Mouse (Mus musculus) activated CD4-positive, CD25-positive, alpha-beta regulatory T cell, adult 4 months (primary cell): ENCODE results near the gene Mtmr14. TPM values are rescaled to one million over a fixed set of nuclear protein-coding genes. Genes with fewer than 3 reads are reported as not detected.

Experiments
- ATAC-seq: one replicate; pipeline ENCODE4 v1.8.0; 2017
- polyA plus RNA-seq, 2 experiments: library from polyadenylated mRNA; unstranded; fragments of 100-300 nt; shearing (Covaris generic); gene quantifications; one replicate each; pipeline ENCODE4 v1.2.1; 2017

The Mtmr14 gene
- polyA plus RNA-seq, result 10 to 100 TPM; 15.1 to 16.7 TPM

DNA sequence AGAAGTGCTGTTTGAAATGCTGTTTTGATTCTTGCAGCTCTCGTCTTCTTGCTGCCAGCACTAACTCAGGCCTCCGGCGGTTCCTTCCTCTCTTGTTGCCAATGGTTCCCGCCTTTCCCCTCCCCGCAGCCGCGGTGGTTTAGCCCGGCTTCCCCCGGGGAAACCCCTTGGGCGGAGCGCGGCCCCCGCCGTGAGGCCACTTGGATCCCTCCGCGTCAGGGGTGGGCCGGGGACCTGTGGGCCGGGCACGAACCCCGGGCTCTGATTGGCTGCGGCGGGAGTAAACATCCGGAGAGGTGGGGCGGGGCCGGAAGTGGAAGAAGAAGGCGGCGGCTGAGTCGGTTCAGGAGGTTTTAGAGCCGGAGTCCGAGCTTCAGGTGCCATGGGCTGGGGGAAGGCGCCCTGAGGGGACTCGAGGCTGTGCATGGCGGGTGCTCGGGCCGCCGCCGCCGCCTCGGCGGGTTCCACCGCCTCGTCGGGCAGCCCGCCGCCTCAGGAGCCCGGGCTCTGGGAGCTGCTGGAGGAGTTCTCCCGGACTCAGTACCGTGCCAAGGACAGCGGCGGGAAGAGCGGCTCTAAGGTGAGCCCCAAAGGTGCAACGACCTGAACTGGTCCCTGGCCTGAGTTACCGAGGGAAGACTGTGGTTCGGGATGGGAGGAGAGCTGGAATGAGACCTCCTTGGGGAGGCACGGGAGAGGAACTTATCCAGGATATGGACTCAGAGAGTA is at the start of gene Mtmr14:
Mtmr14 (plus strand) TSS at position 302 of the 729 bp plus-strand sequence.
- peak; percentile 97 for ATAC-seq

DNA sequence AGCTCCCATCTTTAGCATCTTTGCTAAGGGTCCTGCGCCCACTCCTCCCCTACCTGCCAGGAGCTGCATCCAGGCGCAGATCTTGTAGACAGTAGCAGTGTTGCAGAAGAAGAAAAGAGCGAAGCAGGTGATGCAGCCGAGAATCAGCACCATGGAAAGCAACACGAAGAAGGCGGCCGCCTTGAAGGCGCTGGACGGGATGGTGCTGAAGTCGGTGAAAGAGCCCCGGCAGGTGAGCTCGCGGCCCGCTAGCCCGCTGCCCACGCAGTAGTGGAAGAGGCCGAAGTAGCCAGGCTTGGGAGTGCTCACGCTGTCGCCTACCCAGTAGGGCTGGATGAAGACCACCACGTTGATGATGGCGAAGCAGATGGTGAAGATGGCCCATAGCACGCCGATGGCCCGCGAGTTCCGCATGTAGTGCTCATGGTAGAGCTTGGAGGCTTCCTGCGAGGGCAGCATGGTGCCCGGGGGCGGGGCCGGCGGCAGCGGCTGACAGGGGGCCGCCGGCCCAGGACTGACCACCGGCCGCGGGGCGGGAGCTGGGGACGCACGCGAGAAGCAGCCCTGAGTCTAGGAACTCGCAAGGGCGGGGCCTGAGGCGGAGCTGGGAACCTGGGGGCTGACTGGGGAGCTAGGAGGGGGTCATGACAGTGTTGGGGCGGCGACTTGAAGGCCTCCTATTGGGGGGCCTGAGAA is 43.7 kb upstream of the Mtmr14 start:
- ATAC-seq, result no peak

DNA sequence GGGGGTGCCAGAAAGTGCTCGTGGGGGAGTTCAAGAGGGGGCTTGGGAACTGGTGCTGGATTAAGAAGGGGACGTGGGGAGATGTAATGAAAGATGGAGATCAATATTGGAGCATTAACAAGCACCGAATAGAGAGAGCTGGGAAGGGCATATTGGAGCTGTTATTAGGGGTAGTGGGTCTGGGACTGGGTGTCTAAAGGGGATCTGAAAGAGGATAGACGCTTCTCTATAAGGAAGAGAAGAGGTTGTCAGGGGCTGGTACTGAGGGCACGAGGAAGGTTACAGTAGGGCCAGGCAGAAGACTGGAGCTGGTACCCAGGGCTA is 43.2 kb upstream of the Mtmr14 start:
- no peak for ATAC-seq

DNA sequence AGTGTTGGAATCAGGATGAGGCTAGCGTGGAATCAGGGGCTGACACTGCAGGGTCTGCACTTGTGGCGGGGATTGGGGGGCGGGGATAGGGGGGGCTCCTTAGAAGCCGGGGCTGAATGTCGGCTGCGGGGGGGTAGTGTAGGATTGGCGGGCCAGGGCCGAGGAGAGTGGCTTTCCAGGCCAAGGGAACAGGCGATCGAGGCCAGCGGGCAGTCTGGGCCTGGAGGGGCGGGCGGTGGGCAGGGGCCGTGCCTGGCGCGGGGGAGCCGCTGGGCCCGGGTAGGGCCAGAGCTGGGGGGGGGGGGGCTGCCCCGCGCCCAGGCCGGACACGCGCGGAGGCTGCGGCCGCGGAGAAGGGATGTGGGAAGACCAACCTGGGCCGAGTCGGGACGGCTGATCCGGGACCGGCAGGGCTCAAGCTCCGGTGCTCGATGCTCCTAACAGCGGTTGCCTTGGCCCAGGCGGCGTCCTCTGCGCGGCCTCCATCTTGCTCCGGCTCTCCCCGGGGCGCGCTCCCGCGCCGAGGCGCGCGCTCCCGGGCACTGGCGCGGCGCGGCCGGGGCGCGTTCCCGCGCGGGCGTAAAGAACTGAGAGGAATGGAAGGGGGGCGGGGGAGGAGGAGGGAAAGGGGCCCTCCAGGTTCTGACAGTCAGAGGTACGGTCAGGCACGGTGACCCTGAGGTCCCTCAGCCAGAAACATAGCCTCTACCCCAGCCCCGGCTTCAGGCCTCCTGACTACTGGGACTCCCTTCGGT is 42.6 kb upstream of the Mtmr14 start, which contains the start of gene Lhfpl4:
Lhfpl4 (minus strand) TSS at position 544 of the 755 bp plus-strand sequence.
- ATAC-seq, result no peak

- no peak for ATAC-seq
These were observed 42.0 kb upstream of the Mtmr14 start for GRCm38 (mm10) chr6:113195596-113195992.

- ATAC-seq, result no peak
These were observed 21.4 kb upstream of the Mtmr14 start for GRCm38 (mm10) chr6:113216280-113216679.

DNA sequence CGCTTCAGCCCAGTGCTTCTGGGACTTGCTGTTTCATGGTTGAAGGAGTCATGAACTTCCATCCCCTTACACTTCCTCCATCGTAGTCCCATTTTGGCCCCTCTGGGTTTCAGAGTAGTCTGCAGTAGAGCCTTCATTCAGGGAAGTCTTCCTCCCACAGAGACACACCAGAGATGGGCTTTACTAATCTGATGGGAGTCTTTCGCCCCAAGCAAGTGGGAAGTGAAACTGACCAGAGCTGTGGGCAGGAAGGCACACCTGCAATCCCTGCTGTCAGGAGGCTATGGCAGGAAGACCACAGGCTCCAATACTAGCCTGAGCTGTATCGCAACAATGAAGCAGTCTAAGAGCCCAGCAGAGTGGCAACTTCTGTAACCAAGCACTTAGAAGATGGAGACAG is 11.8 kb upstream of the Mtmr14 start:
- ATAC-seq, result no peak

DNA sequence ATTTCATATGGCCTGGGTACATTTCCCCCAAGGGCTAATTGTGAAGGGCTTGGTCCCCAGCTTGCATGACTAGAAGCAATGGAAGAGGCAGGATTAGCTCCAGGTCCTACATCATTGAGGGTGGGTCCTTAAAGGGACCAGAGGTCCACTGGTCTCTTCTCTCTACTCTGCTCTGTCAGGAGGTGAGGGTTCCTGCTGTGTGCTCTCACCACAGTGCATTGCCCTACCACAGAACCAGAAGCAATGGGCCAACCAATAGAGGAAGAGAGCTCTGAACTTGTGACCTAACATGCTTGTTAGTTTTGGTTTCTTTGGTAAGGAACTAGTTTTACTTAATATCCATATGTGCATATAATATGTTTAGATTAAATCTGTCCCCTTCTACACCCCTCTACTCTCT is 10.9 kb upstream of the Mtmr14 start:
- no peak for ATAC-seq

DNA sequence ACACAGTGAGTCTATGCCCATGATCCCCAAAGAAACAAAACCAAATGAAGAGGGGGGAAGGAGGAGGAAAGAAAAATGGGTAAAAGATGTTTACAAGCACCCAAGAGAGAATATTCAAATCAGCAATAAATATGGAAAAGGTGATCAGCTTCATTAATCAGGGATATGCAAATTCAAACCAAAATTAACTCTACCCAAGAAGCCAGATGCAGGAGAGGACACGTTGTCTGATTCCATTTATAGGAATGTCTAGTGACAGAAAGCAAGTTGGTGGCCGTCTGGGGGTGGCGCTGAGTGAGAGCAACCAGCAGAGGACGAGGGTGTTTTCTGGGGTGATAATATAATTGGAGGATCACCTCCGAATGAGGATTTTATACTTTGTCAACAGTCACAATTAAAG is 2.5 kb upstream of the Mtmr14 start:
- ATAC-seq, result no peak

- peak; percentile 15 for ATAC-seq
These were observed 799 bp downstream of the Mtmr14 start for GRCm38 (mm10) chr6:113238442-113238841.

GRCm38 (mm10) chr6:113242753-113243152 is 5.1 kb downstream of the Mtmr14 start:
- no peak for ATAC-seq

DNA sequence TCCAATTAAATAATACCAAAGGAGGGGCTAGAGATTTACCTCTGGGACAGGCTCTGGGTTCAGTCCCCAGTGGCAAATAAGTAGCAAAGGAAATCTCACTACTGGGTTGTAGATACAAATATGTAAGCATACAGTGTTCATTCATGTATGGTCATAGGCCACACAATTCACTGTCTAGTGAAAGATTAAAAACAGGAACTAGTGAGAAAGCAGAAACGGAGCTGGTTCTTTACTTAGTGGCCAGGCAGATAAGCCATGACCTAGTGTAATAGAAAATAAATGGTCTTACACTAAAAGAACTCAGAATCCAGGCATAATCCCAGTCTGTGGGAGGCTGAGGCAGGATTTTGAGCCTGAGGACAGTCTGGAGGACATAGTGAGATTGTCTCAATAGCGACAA is 7.9 kb downstream of the Mtmr14 start:
- ATAC-seq, result no peak

DNA sequence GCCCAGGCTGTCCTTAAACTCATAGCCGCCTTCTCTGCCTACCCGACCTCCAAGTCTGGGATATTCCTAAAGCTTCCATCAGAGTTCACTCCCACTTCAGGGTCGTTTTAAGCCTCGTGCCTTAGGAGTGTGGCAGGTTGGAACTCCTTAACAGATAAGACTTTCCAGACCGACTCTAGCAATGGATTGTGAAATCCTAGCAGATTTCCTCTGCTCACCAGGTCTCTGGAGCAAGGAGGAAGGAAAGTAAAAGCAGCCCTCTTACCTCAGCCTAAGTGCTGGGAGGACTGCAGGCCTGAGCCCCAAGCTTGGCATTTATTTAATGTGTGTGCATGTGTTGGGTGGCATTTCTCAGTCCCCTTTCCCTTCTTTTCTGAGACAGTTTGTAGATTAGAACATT is 13.1 kb downstream of the Mtmr14 start:
- ATAC-seq, result no peak

GRCm38 (mm10) chr6:113251921-113252320 is 14.3 kb downstream of the Mtmr14 start:
- ATAC-seq, result no peak

- no peak for ATAC-seq
These were observed 17.3 kb downstream of the Mtmr14 start for GRCm38 (mm10) chr6:113254899-113255298.

DNA sequence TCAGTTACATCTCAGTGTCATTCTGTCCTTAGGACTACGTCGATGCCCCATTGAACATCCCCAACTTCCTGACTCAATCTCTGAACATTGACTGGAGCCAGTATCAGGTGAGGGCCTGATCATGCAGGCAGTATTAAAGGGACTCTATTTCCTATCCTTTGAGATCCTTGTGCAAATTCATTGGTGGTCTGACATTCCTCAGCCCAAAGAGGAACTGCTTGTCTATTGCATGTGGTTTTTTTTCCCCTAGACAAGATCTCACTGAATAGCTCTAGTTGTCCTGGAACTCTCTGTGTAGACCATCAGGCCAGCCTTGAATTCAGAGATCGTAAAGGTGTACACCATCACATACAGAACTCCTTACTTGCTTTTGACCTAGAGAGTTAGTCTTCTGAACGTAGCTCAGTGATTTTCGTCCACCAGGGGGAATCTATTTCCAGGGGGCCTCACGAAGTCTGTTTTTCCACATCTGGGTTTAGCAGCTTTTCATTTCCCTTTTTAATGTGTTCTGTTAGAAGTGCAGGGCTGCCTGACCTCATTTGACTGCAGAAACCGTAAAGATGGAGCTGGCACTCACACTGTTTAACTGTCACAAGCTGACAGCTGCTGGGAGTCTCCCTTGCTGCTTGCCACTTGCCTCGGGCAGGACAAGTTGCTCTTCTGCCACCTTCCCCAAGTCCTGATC is 23.7 kb downstream of the Mtmr14 start:
- ATAC-seq, result no peak

GRCm38 (mm10) chr6:113263531-113263930 is 25.9 kb downstream of the Mtmr14 start:
- ATAC-seq, result no peak

- ATAC-seq, result no peak
These were observed 26.8 kb downstream of the Mtmr14 start for GRCm38 (mm10) chr6:113264429-113264828.

DNA sequence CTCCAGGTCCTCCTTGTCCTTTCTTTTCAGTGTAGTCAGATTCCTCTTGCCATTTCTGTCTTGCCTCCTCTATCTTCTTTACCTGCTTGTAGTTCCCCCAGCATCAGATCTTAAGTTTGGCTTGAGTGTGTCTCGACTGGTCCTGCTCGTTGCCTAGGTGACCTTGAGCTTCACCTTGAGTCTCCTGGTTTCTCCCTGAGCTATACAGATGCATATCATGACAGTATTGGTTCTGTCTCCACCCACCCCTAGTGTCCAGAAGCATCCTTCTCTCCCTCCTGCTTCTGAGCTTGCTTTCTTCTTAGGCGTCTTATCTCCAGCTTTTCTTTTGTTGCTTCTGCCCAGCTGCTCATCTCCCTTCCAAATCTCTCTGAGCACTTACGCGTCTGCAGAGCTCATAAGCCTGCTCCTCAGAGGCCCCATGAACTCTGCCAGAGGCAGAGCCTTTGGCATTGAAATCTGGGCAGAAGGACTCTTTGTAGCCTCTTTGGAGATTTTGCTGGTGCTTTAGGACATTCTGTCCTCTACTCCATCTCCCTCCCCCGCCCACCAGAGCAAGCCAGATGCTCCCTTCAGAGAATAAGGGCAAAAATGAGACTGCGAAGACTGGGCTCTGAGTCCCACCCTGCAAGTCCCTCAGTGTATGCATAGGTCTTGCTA is 29.5 kb downstream of the Mtmr14 start:
- ATAC-seq, result no peak

DNA sequence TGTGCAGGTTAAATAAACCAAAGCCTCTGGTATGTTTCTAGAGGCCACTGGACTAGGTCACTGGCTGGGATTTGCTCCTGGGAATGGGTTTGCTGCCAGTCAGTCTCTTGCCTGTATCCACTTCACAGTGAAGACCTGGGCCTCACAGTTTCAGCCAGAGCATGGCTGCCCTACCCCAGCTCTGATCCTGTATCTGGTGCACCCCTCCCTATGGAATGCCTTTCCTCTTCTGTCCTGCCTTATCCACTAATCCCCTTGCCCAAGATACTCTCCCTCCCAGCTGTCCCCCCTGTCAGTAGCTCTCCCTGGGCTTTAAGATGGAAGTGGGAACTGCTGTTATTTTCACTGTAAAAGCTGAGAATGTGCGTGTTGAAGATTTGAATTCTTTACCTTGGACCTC is 30.3 kb downstream of the Mtmr14 start:
- no peak for ATAC-seq

- no peak for ATAC-seq
These were observed 34.7 kb downstream of the Mtmr14 start for GRCm38 (mm10) chr6:113272365-113272764.

GRCm38 (mm10) chr6:113276846-113277245 is 39.2 kb downstream of the Mtmr14 start:
- no peak for ATAC-seq
